Mouse (Mus musculus): ENCODE measurements around the gene Slc28a3. TPM values are rescaled to one million over a fixed set of nuclear protein-coding genes. Genes with fewer than 3 reads are reported as not detected.

The Slc28a3 gene
- total RNA-seq, 2 experiments from 2014 or later = not detected

GRCm38 (mm10) chr13:58587962-58588361 is 22.7 kb downstream of the Slc28a3 start:
- no peak for ATAC-seq (replicated peaks; ENCODE audit: low FRiP score, poor library complexity, severe bottlenecking)

GRCm38 (mm10) chr13:58566181-58566580 is 44.5 kb downstream of the Slc28a3 start:
- ATAC-seq (replicated peaks; ENCODE audit: low FRiP score, poor library complexity, severe bottlenecking) = no peak

DNA sequence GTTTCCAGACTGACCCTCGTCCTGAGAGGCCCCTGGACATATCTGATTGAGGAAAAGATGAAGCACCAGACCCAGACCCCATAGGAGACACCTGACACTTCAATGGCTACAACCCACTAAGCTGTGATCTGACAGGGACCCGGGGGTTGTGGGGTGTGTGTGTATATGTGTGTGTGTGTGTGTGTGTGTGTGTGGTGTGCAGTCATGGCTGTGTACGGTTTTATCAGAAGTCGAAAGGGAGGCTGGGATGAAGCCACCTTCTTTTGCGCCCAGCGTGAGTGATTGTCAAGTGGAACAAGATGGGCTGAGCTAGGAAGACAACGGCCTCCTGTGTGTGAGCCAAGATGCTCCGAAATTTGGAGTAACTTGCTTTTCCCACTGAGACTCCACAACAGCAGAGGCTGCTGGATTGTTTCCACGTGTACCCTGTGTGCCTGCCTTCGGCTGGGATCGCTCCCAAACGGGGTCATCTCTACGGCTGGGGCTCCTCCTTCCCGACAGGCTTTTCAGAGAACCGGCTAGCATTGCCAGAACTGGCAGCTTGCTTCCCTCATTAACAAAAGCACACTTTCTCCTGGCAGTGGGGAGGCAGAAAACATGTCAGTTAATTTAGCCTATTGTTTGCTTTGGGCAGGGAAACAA is 50.1 kb downstream of the Slc28a3 start:
- ATAC-seq (replicated peaks; ENCODE audit: low FRiP score, poor library complexity, severe bottlenecking) = no peak

DNA sequence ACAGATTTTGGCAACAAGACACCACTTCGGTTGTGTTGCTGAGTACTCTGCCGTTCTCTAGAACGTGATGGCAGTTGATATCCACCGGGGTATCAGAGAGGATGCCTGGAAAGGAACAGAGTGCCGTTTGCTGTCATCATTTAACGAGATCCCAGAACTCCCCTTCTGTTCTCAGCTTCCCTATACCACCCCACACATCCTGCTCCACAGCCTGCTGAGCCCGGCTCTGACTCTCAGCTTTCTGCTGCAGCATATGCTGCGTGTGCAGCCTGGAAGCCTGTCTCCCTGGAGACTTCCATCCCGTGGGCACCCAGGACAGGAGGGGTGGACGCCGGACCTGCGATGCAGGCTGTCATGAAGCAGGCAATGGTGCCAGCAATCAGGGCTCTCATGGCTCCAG is 52.5 kb downstream of the Slc28a3 start:
- ATAC-seq (replicated peaks; ENCODE audit: low FRiP score, poor library complexity, severe bottlenecking) = no peak

- no peak for ATAC-seq (replicated peaks; ENCODE audit: low FRiP score, poor library complexity, severe bottlenecking)
Observed at GRCm38 (mm10) chr13:58556018-58556417, 54.7 kb downstream of the Slc28a3 start.

DNA sequence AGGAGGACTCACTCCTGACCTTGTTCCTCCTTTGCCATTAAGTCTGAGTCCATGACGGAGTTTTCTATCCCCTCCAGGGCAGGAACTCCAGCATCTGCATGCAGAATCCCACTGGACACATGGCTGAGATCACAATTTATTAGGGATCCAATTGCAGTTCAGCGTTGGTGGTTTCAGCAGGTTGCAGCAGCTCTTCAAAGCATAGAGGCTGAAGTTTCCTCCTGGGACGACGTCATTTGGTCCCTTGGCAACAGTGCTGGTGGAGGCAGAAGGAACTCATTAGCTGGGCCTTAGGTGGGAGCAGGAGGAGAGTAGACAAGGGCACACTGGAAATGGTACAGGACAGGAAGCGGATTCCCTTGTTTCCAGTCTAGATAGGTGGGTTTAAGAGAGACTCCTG is 55.1 kb downstream of the Slc28a3 start:
- ATAC-seq (replicated peaks; ENCODE audit: low FRiP score, poor library complexity, severe bottlenecking) = no peak

DNA sequence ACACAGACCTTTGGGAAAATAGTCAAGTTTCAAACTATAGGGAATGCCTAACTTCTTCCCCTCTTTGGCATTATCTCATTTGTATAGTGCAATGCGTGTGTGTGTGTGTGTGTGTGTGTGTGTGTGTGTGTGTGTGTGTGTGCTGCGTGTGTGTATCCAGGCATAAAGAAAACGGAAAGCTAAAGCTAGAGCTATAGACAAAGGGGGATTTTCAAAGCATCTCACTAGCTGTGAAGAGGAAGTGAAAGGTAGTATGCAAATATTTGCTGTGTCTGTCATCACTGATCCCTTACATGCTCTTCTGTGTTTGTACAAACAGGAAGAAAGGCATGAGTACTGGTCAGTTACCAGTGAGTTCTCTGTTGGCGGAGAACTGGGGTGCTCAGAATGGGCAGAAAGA is 58.8 kb downstream of the Slc28a3 start:
- no peak for ATAC-seq (replicated peaks; ENCODE audit: low FRiP score, poor library complexity, severe bottlenecking)

DNA sequence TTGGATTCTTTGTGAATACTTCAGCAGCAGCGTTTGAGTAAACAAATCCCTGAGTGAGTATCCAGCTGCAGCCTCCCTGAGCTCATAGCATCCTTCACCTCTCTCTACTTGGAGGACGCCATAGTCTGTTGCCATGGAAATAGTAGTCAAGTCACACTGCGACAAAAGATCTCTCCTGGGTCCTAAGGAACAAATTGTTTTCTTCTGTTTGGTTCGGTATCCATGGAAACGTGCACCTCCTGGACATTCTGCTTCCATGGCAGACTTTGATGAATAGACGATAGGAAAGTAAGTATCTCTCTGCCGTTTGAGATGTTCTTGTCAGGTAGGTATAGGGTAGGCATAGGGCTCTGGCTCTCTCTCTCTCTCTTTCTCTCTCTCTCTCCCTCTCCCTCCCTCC is 63.1 kb downstream of the Slc28a3 start:
- ATAC-seq (replicated peaks; ENCODE audit: low FRiP score, poor library complexity, severe bottlenecking) = no peak

- no peak for ATAC-seq (replicated peaks; ENCODE audit: low FRiP score, poor library complexity, severe bottlenecking)
Observed at GRCm38 (mm10) chr13:58543688-58544408, 66.8 kb downstream of the Slc28a3 start.

DNA sequence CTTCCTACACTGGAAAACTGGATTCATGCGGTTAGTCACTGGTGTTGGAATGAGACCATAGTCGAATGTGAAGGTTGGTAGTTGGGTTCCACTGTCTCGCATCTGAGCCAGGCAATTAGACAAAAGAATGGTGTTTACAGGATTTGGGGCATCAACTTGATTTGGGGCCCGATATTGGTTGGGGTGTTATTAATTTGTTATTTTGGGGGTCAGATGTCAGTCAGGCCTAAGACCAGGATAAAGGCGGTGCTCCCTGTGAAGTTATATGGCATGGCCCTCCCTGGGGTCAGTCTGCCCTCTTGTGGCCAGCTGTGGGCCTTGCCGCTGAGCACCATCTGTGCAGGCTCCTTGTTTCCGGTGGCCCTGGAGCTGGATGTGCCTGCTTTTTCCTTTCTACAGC is 67.6 kb downstream of the Slc28a3 start:
- ATAC-seq (replicated peaks; ENCODE audit: low FRiP score, poor library complexity, severe bottlenecking) = peak; percentile 97

- ATAC-seq (replicated peaks; ENCODE audit: low FRiP score, poor library complexity, severe bottlenecking) = peak; percentile 20; the same call in 1 of the 2 replicates
Observed at GRCm38 (mm10) chr13:58542601-58543041, 68.1 kb downstream of the Slc28a3 start.

DNA sequence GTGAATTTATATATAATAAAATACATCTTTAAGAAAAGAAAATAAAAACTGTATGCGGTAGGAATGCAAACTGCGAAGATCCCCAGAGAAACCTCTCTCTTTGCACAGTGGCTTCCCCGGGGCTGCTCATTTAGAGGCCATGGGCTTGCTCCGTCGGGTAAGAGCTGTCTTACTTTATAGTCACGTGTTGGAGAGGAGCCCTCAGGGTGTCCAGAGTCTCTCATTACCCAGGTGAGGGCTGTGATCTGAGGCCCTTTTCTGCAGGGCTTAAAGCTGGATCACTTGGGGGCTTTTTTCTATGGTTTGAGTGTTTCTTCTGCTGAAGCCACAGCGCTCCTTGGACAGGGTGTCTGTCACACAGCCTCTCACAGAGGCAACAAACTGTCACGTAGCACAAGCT is 68.5 kb downstream of the Slc28a3 start:
- no peak for ATAC-seq (replicated peaks; ENCODE audit: low FRiP score, poor library complexity, severe bottlenecking)

DNA sequence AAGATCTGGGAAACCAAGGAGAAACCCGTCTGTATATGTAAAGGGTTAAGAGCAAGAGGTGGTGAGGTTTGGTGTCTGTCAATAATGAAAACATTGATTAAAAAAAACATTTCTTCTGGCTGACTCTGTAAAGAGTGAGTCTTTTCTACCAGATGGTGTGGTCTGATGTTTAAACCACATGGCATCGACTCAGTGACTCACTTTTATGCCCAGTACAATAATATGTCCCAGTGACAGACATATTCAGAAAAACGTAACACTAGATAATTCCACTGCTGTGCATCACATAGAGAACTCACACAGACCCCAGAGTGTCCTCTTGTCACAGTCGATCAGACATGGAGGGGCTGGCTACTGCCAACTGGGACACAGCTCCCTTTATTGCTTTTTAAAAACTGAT is 69.1 kb downstream of the Slc28a3 start:
- ATAC-seq (replicated peaks; ENCODE audit: low FRiP score, poor library complexity, severe bottlenecking) = no peak

GRCm38 (mm10) chr13:58538966-58539365 is 71.7 kb downstream of the Slc28a3 start:
- no peak for ATAC-seq (replicated peaks; ENCODE audit: low FRiP score, poor library complexity, severe bottlenecking)

GRCm38 (mm10) chr13:58538366-58538765 is 72.3 kb downstream of the Slc28a3 start:
- ATAC-seq (replicated peaks; ENCODE audit: low FRiP score, poor library complexity, severe bottlenecking) = no peak

DNA sequence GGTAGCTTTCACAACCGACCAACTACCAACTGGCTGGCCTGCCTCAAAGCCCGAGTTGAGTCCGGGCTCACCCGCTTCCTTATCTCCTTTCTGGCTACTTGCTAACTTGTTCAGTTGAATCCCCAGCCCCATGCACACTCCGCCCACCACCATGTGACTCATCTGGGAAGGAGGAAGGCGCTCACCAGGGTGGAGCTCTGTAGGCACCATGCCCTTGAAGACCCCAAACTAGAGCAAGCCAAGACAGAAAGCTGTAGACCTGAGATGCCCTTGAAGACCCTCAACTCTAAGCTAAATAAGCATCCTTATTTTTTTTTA is 72.8 kb downstream of the Slc28a3 start:
- ATAC-seq (replicated peaks; ENCODE audit: low FRiP score, poor library complexity, severe bottlenecking) = peak; percentile 73

DNA sequence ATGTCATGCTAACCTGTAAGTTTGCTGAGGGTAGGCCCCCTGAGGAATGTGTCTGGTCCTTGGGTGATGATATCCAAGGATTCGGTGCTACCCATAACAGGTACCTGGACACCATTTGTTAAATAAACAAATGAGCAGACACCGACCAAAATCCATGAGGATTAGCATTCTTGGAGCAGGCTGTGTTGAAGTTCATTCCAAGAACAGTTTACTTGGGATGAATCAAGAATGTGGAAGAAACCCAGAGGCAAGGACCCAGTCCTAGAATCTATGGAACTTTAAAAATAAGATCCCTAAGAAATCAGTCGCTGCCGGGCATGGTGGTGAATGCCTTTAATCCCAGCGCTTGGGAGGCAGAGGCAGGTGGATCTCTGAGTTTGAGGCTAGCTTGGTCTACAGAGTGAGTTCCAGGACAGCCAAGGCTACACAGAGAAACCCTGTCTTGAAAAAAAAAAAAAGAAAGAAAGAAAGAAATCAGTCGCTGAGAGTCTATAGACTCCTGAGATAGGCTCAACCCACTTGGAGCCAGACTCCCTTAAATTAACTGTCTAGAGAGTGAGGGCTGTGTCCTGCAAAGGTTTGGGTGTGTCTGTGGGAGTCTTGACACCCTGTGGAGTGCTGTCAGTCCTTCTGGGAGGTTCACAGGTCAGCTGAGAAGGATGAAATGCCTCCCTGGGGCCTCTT is 73.3 kb downstream of the Slc28a3 start:
- peak; percentile 62 for ATAC-seq (replicated peaks; ENCODE audit: low FRiP score, poor library complexity, severe bottlenecking)

DNA sequence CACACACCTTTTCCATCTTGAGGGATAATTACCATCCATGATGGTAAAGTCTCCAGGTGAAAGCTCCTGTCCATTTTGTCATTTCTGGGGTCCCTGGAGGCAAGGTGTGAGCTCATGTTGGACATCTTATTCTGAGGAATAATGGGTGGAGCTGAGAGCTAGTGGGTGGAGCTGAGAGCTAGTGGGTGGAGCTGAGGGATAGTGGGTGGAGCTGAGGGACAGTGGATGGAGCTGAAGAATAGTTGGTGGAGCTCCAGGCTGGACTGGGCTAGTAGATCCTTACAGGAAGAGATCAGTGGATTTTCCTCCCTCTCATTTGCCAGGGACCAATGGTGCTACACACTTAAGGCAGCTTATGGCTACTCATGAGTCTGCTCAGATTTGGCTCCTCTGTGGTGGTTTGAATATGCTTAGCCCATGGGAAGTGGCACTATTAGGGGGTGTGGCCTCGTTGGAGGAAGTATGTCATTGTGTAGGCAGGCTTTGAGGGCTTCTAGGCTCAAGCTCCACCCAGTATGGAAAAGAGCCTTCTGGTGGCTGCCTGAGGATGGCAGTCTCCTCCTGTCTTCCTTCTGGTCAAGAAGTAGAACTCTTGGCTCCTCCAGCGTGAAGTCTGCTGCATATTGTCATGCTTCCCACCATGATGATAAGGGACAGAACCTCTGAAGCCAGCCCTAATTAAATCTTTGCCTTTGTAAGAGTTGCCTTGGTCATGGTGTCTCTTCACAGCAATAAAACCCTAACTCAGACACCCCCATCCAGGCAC is 74.0 kb downstream of the Slc28a3 start:
- ATAC-seq (replicated peaks; ENCODE audit: low FRiP score, poor library complexity, severe bottlenecking) = peak; percentile 69; the same call in 1 of the 2 replicates

GRCm38 (mm10) chr13:58535321-58535720 is 75.4 kb downstream of the Slc28a3 start:
- no peak for ATAC-seq (replicated peaks; ENCODE audit: low FRiP score, poor library complexity, severe bottlenecking)

- no peak for ATAC-seq (replicated peaks; ENCODE audit: low FRiP score, poor library complexity, severe bottlenecking)
Observed at GRCm38 (mm10) chr13:58534861-58535260, 75.8 kb downstream of the Slc28a3 start.

Data from erythroid progenitor cell, adult 5-6 weeks (primary cell).